Mouse (Mus musculus) embryonic fibroblast, embryonic 13.5 days (primary cell): ENCODE measurements at regions not wholly inside any gene's neighbourhood (a gene's known extent, or its start where the extent isn't known, plus 50 kb on each side); places are given as distances from the start of the nearest gene placed in this dataset.

Source experiments
- CTCF ChIP-seq: IDR thresholded peaks from 2 replicates; pipeline ENCODE4 v1.5.1; 2011; ENCODE audit warnings: mild to moderate bottlenecking, control low read depth, low read length, moderate library complexity, borderline replicate concordance; ENCODE audit not compliant: insufficient read depth
- POLR2A ChIP-seq: IDR thresholded peaks from 2 replicates; pipeline ENCODE4 v1.6.1; 2011; ENCODE audit warnings: low read depth, mild to moderate bottlenecking, control low read depth, low read length, moderate library complexity

GRCm38 (mm10) chr6:94369991-94370390 lies 86.3 kb upstream of the Magi1 start:
- TF ChIP-seq CTCF: no peak
- TF ChIP-seq POLR2A: no peak
